Mouse (Mus musculus): ENCODE results near the gene Dnajc7.

GRCm38 (mm10) chr11:100581756-100582155 lies 38.2 kb downstream of the Dnajc7 start:
- no peak for TF ChIP-seq CTCF (IDR thresholded peaks at IDR 0.05; ENCODE audit: control insufficient read depth, insufficient read depth, insufficient read length)
- no peak for TF ChIP-seq MAX (IDR thresholded peaks at IDR 0.05)
- TF ChIP-seq MYOG (IDR thresholded peaks at IDR 0.05; ENCODE audit: control insufficient read depth, extremely low read depth, insufficient read length) = no peak
- TF ChIP-seq USF1 (IDR thresholded peaks at IDR 0.05; ENCODE audit: low read depth) = no peak

All from C2C12 (cell line).